Mouse (Mus musculus): ENCODE results near the gene Dbil5. TPM values are rescaled to one million over a fixed set of nuclear protein-coding genes. Genes with fewer than 3 reads are reported as not detected.

Dbil5 gene
- total RNA-seq, 2 experiments from 2014 or later = not detected

GRCm38 (mm10) chr11:76216681-76217389 lies 573 bp upstream of the Dbil5 start:
- peak; percentile 23; the same call in 1 of the 2 replicates for ATAC-seq (replicated peaks; ENCODE audit: low FRiP score, low TSS enrichment, poor library complexity, severe bottlenecking)

GRCm38 (mm10) chr11:76224631-76225030 lies 7.2 kb downstream of the Dbil5 start:
- ATAC-seq (replicated peaks; ENCODE audit: low FRiP score, low TSS enrichment, poor library complexity, severe bottlenecking) = no peak

GRCm38 (mm10) chr11:76225051-76225450 lies 7.6 kb downstream of the Dbil5 start:
- ATAC-seq (replicated peaks; ENCODE audit: low FRiP score, low TSS enrichment, poor library complexity, severe bottlenecking) = no peak

- no peak for ATAC-seq (replicated peaks; ENCODE audit: low FRiP score, low TSS enrichment, poor library complexity, severe bottlenecking)
Measured at GRCm38 (mm10) chr11:76236136-76236535, 18.7 kb downstream of the Dbil5 start.

GRCm38 (mm10) chr11:76239750-76240149 lies 22.3 kb downstream of the Dbil5 start:
- ATAC-seq (replicated peaks; ENCODE audit: low FRiP score, low TSS enrichment, poor library complexity, severe bottlenecking) = no peak

- peak; percentile 97 for ATAC-seq (replicated peaks; ENCODE audit: low FRiP score, low TSS enrichment, poor library complexity, severe bottlenecking)
Measured at GRCm38 (mm10) chr11:76242901-76243810, 25.7 kb downstream of the Dbil5 start, which contains the start of the genes Mrm3 and Glod4. TSS of gene Mrm3 (plus strand) at chr11:76243715. TSS of gene Glod4 (minus strand) at chr11:76243725.

- ATAC-seq (replicated peaks; ENCODE audit: low FRiP score, low TSS enrichment, poor library complexity, severe bottlenecking) = peak; percentile 66
Measured at GRCm38 (mm10) chr11:76243811-76244546, 26.6 kb downstream of the Dbil5 start.

GRCm38 (mm10) chr11:76246439-76246838 lies 29.0 kb downstream of the Dbil5 start:
- no peak for ATAC-seq (replicated peaks; ENCODE audit: low FRiP score, low TSS enrichment, poor library complexity, severe bottlenecking)

- ATAC-seq (replicated peaks; ENCODE audit: low FRiP score, low TSS enrichment, poor library complexity, severe bottlenecking) = no peak
Measured at GRCm38 (mm10) chr11:76247239-76247638, 29.8 kb downstream of the Dbil5 start.

GRCm38 (mm10) chr11:76252036-76252435 lies 34.6 kb downstream of the Dbil5 start:
- ATAC-seq (replicated peaks; ENCODE audit: low FRiP score, low TSS enrichment, poor library complexity, severe bottlenecking) = no peak

GRCm38 (mm10) chr11:76253145-76253917 lies 35.9 kb downstream of the Dbil5 start:
- ATAC-seq (replicated peaks; ENCODE audit: low FRiP score, low TSS enrichment, poor library complexity, severe bottlenecking) = peak; percentile 80

- ATAC-seq (replicated peaks; ENCODE audit: low FRiP score, low TSS enrichment, poor library complexity, severe bottlenecking) = no peak
Measured at GRCm38 (mm10) chr11:76253918-76254264, 36.5 kb downstream of the Dbil5 start.

GRCm38 (mm10) chr11:76255431-76256001 lies 38.1 kb downstream of the Dbil5 start:
- ATAC-seq (replicated peaks; ENCODE audit: low FRiP score, low TSS enrichment, poor library complexity, severe bottlenecking) = no peak

GRCm38 (mm10) chr11:76256129-76256528 lies 38.7 kb downstream of the Dbil5 start:
- ATAC-seq (replicated peaks; ENCODE audit: low FRiP score, low TSS enrichment, poor library complexity, severe bottlenecking) = no peak

GRCm38 (mm10) chr11:76257386-76257785 lies 40.0 kb downstream of the Dbil5 start:
- ATAC-seq (replicated peaks; ENCODE audit: low FRiP score, low TSS enrichment, poor library complexity, severe bottlenecking) = no peak

- ATAC-seq (replicated peaks; ENCODE audit: low FRiP score, low TSS enrichment, poor library complexity, severe bottlenecking) = no peak
Measured at GRCm38 (mm10) chr11:76258511-76258910, 41.1 kb downstream of the Dbil5 start.

GRCm38 (mm10) chr11:76260208-76261050 lies 43.0 kb downstream of the Dbil5 start:
- ATAC-seq (replicated peaks; ENCODE audit: low FRiP score, low TSS enrichment, poor library complexity, severe bottlenecking) = no peak

- no peak for ATAC-seq (replicated peaks; ENCODE audit: low FRiP score, low TSS enrichment, poor library complexity, severe bottlenecking)
Measured at GRCm38 (mm10) chr11:76261224-76261623, 43.8 kb downstream of the Dbil5 start.

Data from megakaryocyte-erythroid progenitor cell, adult 5-6 weeks (primary cell).